Mouse (Mus musculus) splenic B cell, adult 2 months (primary cell): ENCODE results near the gene Spsb1.
A peak's percentile ranks its signal among the peaks of the same experiment; 100 is the strongest.

Experiments
- DNase-seq: peaks from one replicate; pipeline ENCODE4 v3.0.0-alpha.2; 2011; ENCODE audit warnings: low read depth, low spot score
- H3K27me3 ChIP-seq: 2 replicates; pipeline ENCODE4 v1.6.1; 2012; ENCODE audit warnings: mild to moderate bottlenecking, low read length, moderate library complexity, mixed read lengths; ENCODE audit not compliant: control insufficient read depth, poor library complexity, insufficient read depth, severe bottlenecking
- H3K36me3 ChIP-seq: 2 replicates; pipeline ENCODE4 v1.6.1; 2012; ENCODE audit warnings: mild to moderate bottlenecking, low read length, moderate library complexity, mixed read lengths; ENCODE audit not compliant: control insufficient read depth, poor library complexity, insufficient read depth, severe bottlenecking

Spsb1 gene

GRCm38 (mm10) chr4:149954893-149955439 lies at the start of gene Spsb1:
TSS of gene Spsb1 (minus strand) at chr4:149955043.
- no peaks in the 10 kb centered on the region for H3K36me3 ChIP-seq
- no peaks in the 10 kb centered on the region for H3K27me3 ChIP-seq
- peak; percentile 98 for DNase-seq

GRCm38 (mm10) chr4:150003641-150004040 lies 48.8 kb upstream of the Spsb1 start:
- DNase-seq, result no peak
- no peaks in the 10 kb centered on the region for H3K27me3 ChIP-seq
- H3K36me3 ChIP-seq, result no peaks in the 10 kb centered on the region

GRCm38 (mm10) chr4:150003021-150003580 lies 48.3 kb upstream of the Spsb1 start:
- Histone ChIP-seq H3K36me3 (no peaks in the 10 kb centered on the region), H3K27me3 (no peaks in the 10 kb centered on the region)
- no peak for DNase-seq

- H3K36me3 ChIP-seq, result no peaks in the 10 kb centered on the region
- no peak for DNase-seq
- H3K27me3 ChIP-seq, result no peaks in the 10 kb centered on the region
These were observed 47.2 kb upstream of the Spsb1 start for GRCm38 (mm10) chr4:150002021-150002528.

GRCm38 (mm10) chr4:150001221-150001860 lies 46.5 kb upstream of the Spsb1 start:
- no peaks in the 10 kb centered on the region for H3K27me3 ChIP-seq
- DNase-seq, result no peak
- H3K36me3 ChIP-seq, result no peaks in the 10 kb centered on the region

- no peak for DNase-seq
These were observed 45.2 kb upstream of the Spsb1 start for GRCm38 (mm10) chr4:149999931-150000555.

GRCm38 (mm10) chr4:149999510-149999900 lies 44.7 kb upstream of the Spsb1 start:
- Histone ChIP-seq H3K27me3 (no peaks in the 10 kb centered on the region), H3K36me3 (no peaks in the 10 kb centered on the region)
- no peak for DNase-seq

More at GRCm38 (mm10) chr4:149999931-150000555, 45.2 kb upstream of the Spsb1 start:
- Histone ChIP-seq H3K27me3 (no peaks in the 10 kb centered on the region), H3K36me3 (no peaks in the 10 kb centered on the region)

- Histone ChIP-seq H3K27me3 (no peaks in the 10 kb centered on the region), H3K36me3 (no peaks in the 10 kb centered on the region)
- DNase-seq, result no peak
These were observed 44.1 kb upstream of the Spsb1 start for GRCm38 (mm10) chr4:149998786-149999509.

GRCm38 (mm10) chr4:149997999-149998398 lies 43.2 kb upstream of the Spsb1 start:
- H3K27me3 ChIP-seq, result no peaks in the 10 kb centered on the region
- no peak for DNase-seq
- no peaks in the 10 kb centered on the region for H3K36me3 ChIP-seq

- Histone ChIP-seq H3K36me3 (no peaks in the 10 kb centered on the region), H3K27me3 (no peaks in the 10 kb centered on the region)
- DNase-seq, result no peak
These were observed 41.6 kb upstream of the Spsb1 start for GRCm38 (mm10) chr4:149996440-149996839.

GRCm38 (mm10) chr4:149995911-149996310 lies 41.1 kb upstream of the Spsb1 start:
- DNase-seq, result no peak
- H3K27me3 ChIP-seq, result no peaks in the 10 kb centered on the region
- H3K36me3 ChIP-seq, result no peaks in the 10 kb centered on the region

GRCm38 (mm10) chr4:149994218-149994617 lies 39.4 kb upstream of the Spsb1 start:
- DNase-seq, result no peak
- Histone ChIP-seq H3K36me3 (no peaks in the 10 kb centered on the region), H3K27me3 (no peaks in the 10 kb centered on the region)

GRCm38 (mm10) chr4:149992670-149993032 lies 37.8 kb upstream of the Spsb1 start:
- DNase-seq, result no peak
- H3K36me3 ChIP-seq, result no peaks in the 10 kb centered on the region

GRCm38 (mm10) chr4:149991755-149992669 lies 37.2 kb upstream of the Spsb1 start:
- Histone ChIP-seq H3K27me3 (no peaks in the 10 kb centered on the region), H3K36me3 (no peaks in the 10 kb centered on the region)
- DNase-seq, result no peak

More at GRCm38 (mm10) chr4:149992670-149993032, 37.8 kb upstream of the Spsb1 start:
- H3K27me3 ChIP-seq, result no peaks in the 10 kb centered on the region
